Mouse (Mus musculus) cerebellum, postnatal 14 days (tissue): ENCODE data around the gene Sgms1.
"Not testable (repeated sequence)": the region's sequence is repeated elsewhere in the genome, so short reads cannot be mapped to it uniquely, and the experiment has no call there.

Experiments used
- DNase-seq, 2 experiments: peaks; one replicate each; pipeline ENCODE4 v3.0.0; 2021; ENCODE audit warnings: mixed read lengths in 2 of 2

Gene Sgms1

GRCm38 (mm10) chr19:32124155-32124554 lies 265.4 kb downstream of the Sgms1 start:
- no peak for DNase-seq

GRCm38 (mm10) chr19:32123196-32123595 lies 266.3 kb downstream of the Sgms1 start:
- DNase-seq = peak in 1 of 2 experiments; percentile 44

DNA sequence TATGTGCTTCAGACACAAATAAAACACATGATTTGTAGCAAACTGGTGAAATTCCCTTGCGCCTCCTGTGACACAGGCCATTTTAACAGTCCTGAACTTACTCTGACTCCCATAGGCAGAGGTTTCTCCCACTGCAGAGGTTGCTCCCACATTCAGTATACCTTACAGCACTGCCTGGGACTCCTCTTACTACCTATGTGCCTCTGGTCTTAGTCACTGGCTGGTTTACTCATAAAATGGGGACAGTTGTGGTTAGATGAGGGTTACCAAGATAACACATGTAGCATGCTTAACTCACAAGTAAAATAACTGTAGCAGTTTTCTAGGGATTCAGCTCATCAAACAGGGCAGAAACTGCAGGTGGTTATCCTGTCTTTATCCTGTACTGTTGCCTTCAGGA lies 268.7 kb downstream of the Sgms1 start:
- no peak for DNase-seq

DNA sequence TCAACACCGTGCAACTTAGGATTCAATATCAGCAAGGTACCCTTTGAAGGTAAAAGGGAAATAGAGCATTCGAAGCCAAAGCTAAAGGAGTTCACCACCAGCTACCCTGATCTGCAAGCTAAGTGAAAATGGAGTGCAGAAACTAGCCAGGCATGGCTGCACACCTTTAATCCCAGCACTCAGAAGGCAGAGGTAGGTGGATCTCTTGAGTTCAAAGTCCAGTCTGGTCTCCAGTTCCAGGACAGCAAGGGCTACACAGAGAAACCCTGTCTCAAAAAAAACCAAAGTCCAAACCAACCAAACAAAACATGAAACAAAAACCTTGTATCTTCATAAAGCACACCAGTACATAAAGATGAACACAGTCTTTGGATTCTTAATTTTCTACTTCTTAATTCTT lies 269.8 kb downstream of the Sgms1 start:
- DNase-seq = no peak

DNA sequence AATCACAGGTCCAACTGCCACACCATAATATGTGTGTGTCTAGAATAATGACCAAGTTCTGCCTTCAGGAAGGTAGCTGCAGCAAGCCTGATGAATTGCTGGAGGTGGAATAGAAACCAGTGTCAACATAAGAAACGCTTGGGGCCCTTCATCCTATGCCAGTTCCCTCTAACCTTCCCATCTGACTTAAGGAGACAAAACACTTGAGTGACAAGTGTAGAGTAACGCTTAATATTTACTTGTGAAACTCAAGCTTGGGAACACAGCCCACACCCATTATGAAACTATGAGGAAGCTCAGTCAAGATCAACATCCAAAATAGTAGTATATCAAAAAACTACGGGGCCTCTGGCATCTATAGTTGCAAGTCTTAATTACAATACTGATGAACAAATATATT lies 271.0 kb downstream of the Sgms1 start:
- DNase-seq = no peak

GRCm38 (mm10) chr19:32117484-32118018 lies 272.0 kb downstream of the Sgms1 start:
- DNase-seq = peak in 1 of 2 experiments; percentile 24

DNA sequence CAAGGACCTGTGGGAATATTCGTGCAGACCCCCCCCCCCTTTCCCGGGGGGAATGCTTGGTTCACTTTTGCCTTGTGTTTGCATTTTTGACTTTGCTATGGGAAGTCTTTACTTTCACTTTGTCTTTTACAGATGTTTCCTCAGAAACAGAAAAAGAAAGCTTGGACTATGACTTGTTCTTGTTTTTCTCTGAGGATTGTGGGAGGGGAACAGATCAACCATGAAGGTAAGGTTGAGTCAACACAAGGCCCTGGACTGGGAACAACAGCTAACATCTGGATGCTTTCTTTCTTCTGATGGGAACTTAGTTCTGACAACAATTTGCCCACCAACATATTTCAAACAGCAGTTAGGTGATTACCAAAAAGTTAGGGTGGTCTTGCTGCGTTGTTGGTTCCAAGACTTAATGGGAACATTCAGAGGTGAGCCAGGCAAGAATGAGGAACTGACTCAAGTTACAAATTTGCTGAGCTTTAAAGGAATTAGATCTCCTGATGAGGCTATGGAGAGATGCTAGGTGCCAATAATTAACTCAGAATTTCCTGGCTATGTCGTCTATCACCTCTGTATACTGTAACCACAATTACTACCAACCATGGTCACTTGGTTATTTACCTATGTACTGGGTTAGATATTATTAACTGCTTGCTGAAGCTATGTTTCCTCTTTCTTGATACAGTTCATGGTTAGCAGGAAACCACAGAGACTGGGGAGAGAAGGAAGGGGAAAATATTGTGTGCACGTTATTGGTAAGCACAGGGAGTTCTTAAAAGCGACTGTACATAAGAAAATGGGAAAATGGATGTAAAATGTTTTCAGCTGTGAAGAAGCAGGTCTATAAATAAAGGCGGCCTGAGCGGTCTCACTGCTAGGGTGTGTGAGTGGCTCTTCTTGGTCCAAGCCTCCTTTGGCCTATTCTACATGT lies 277.4 kb downstream of the Sgms1 start:
- no peak for DNase-seq

- DNase-seq = peak; percentile 56 to 58
Measured at GRCm38 (mm10) chr19:32107771-32108306, 281.7 kb downstream of the Sgms1 start, which contains the start of gene Asah2. Gene Asah2 (minus strand): TSS chr19:32108211.

- no peak for DNase-seq
Measured at GRCm38 (mm10) chr19:32106750-32107149, 282.8 kb downstream of the Sgms1 start.

GRCm38 (mm10) chr19:32104217-32104616 lies 285.3 kb downstream of the Sgms1 start:
- peak; percentile 37 to 48 for DNase-seq

DNA sequence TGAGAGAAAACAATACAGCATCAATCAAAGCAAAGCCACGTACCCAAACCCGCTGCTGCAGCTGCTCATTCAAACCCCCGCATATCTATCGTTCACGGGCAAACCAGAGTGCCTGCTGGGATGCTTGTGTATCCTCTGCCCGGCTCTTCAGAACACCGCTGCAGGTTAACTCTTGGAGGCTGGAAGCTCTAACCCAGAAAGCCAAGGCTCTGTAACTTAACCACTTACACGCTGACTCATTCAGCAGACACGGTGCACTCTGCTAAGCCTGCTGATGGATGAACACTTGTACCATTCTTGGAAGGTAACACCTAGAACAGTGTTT lies 286.6 kb downstream of the Sgms1 start:
- no peak for DNase-seq

- DNase-seq = no peak
Measured at GRCm38 (mm10) chr19:32102294-32102975, 287.1 kb downstream of the Sgms1 start.

- DNase-seq = no peak
Measured at GRCm38 (mm10) chr19:32098582-32098981, 290.9 kb downstream of the Sgms1 start.

- no peak for DNase-seq
Measured at GRCm38 (mm10) chr19:32092358-32092757, 297.2 kb downstream of the Sgms1 start.

DNA sequence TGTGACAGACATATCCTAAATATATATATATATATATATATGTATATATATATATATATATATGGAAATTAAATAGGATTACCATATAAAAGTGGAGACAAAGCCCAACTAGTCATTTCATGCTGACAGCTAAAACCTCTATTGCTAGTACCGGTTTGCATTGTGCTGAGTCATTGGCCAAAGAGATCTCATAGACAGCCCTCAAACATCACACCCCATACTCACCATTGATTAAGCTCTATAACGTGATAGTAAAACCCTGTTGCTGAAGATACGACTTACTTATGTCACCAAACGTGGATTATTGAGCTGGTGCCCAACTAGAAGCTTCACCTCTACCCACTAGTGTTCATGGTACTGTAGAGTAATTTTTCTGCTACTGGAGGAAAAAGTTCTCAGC lies 298.7 kb downstream of the Sgms1 start:
- no peak for DNase-seq

GRCm38 (mm10) chr19:32088570-32088969 lies 300.9 kb downstream of the Sgms1 start:
- no peak for DNase-seq

DNA sequence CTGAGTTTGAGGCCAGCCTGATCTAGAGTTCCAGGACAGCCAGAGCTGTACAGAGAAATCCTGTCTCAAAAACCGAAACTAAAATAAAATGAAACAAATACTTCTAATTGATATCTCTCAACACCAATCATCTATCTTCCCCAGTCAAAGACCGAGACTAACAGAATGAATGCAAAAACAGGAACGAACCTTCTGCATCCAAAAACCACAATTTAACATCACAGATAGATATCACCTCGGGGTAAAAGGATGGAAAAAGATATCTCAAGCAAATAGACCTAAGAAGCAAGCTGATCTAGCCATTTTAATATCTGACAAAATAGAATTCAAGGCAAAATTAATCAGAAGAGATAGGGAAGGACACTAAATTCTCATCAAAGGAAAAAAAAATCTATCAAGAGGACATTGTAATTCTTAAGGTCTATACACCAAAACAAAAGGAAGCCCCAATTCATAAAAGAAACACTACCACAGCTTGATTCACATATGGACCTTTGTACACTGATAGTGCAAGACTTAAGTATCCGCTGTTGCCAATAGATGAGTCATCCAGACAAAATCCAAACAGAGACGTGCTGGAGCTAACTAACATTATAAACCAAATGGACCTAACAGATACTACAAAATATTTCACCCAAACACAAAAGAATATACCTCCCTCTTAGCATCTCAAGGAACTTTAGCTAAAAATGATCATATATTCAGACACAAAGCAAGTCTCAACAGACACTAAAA lies 301.6 kb downstream of the Sgms1 start:
- no peak for DNase-seq

GRCm38 (mm10) chr19:32084813-32085212 lies 304.7 kb downstream of the Sgms1 start:
- DNase-seq = not testable (repeated sequence)
